ENCODE assay signal across 8 mouse cellular contexts in the genomic region with DNA sequence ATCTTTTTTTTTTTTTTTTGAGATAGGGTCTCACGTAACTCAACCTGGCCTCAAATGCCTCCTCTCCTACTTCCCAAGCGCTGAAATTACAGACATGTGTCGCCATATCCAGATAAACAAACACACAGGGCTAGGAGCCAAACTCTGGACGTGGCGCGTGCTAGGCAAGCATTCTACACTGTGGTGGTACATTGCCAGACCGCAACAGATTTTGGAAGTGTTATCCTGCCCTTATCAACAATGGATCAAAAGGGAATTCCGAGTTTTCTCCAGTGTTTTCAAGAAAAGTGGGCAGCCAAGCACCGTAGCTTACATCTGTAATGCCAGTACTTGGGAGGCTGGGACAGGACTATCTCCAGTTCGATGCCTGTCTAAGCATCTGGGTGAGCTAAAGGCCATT. TPM values are rescaled to one million over a fixed set of nuclear protein-coding genes. Genes with fewer than 3 reads are reported as not detected.
DNase-seq lines count a peak whose midpoint lies in the region; ATAC-seq lines count a peak whose summit lies in the region.

No protein-coding gene starts in this region.

- 25% methylated on average over 10 of the region's 10 CpGs for WGBS in lung, embryonic 16.5 days
- WGBS in limb, embryonic 10.5 days = 43% methylated on average over 10 of the region's 10 CpGs
- 36% methylated on average over 10 of the region's 10 CpGs for WGBS in stomach, embryonic 14.5 days

- H3K4me3 ChIP-seq in lung, embryonic 16.5 days (ENCODE audit: low read length) = peak overlapping the region; percentile 81
- H3K4me3 ChIP-seq in limb, embryonic 10.5 days = peak overlapping the region; percentile 68
- H3K4me3 ChIP-seq in stomach, embryonic 14.5 days (ENCODE audit: low read depth, low read length) = peak overlapping the region; percentile 68

- H3K4me2 ChIP-seq in lung, embryonic 16.5 days (ENCODE audit: low read depth, low read length) = peak overlapping the region; percentile 84
- H3K4me2 ChIP-seq in stomach, embryonic 14.5 days (replicated peaks; ENCODE audit: low read depth, low read length) = peak overlapping the region; percentile 87

- H3K36me3 ChIP-seq in lung, embryonic 16.5 days (ENCODE audit: control insufficient read depth, insufficient read depth, low read length) = no peaks in the 10 kb centered on the region
- H3K36me3 ChIP-seq in limb, embryonic 10.5 days = peaks cover 20% of the 10 kb centered on the region
- 0 out of 2 replicates have a peak, but pooled peaks cover 4% of the 10 kb centered on the region for H3K36me3 ChIP-seq in stomach, embryonic 14.5 days (ENCODE audit: control insufficient read depth, insufficient read depth, low read length)

- H3K27ac ChIP-seq in lung, embryonic 16.5 days (ENCODE audit: low read length) = no peak overlapping the region
- H3K27ac ChIP-seq in limb, embryonic 10.5 days = no peak overlapping the region
- no peak overlapping the region for H3K27ac ChIP-seq in stomach, embryonic 14.5 days (ENCODE audit: low read length)

- H3K4me1 ChIP-seq in lung, embryonic 16.5 days (replicated peaks; ENCODE audit: control insufficient read depth, insufficient read depth, low read length) = peaks cover 15% of the 10 kb centered on the region
- peaks cover 21% of the 10 kb centered on the region for H3K4me1 ChIP-seq in limb, embryonic 10.5 days
- H3K4me1 ChIP-seq in stomach, embryonic 14.5 days (ENCODE audit: control insufficient read depth, insufficient read depth, low read length) = peaks cover 8% of the 10 kb centered on the region; the same call in 1 of the 2 replicates

- no peaks in the 10 kb centered on the region for H3K9me3 ChIP-seq in lung, embryonic 16.5 days (ENCODE audit: control insufficient read depth, low read length)
- no peaks in the 10 kb centered on the region for H3K9me3 ChIP-seq in limb, embryonic 10.5 days (replicated peaks)
- no peaks in the 10 kb centered on the region for H3K9me3 ChIP-seq in stomach, embryonic 14.5 days (ENCODE audit: control insufficient read depth, low read depth, low read length)

- H3K27me3 ChIP-seq in lung, embryonic 16.5 days (ENCODE audit: control insufficient read depth, insufficient read depth, low read depth, low read length) = no peaks in the 10 kb centered on the region
- H3K27me3 ChIP-seq in limb, embryonic 10.5 days (ENCODE audit: low read depth, poor library complexity, severe bottlenecking) = no peaks in the 10 kb centered on the region
- H3K27me3 ChIP-seq in stomach, embryonic 14.5 days (ENCODE audit: control insufficient read depth, insufficient read depth, low read length) = no peaks in the 10 kb centered on the region

- DNase-seq in adrenal gland, postnatal 10 days = peak; percentile 50
- DNase-seq in adrenal gland, postnatal 36 days = no peak
- no peak for DNase-seq in lung, postnatal 4 days
- no peak for DNase-seq in limb, embryonic 10.5 days (ENCODE audit: low spot score)
- no peak for DNase-seq in ovary, adult 18-20 months (ENCODE audit: low spot score)

- peak overlapping the region; percentile 82 for H3K9ac ChIP-seq in lung, embryonic 16.5 days (ENCODE audit: low read length)
- peak overlapping the region; percentile 64 for H3K9ac ChIP-seq in stomach, embryonic 14.5 days (replicated peaks; ENCODE audit: low read depth, low read length)

- ATAC-seq in lung, embryonic 16.5 days (ENCODE audit: low read depth) = no peak
- ATAC-seq in stomach, embryonic 14.5 days (ENCODE audit: insufficient number of reproducible peaks, insufficient read depth, low FRiP score, low read depth) = no peak
- no peak for ATAC-seq in megakaryocyte progenitor cell, adult 5-6 weeks (replicated peaks; ENCODE audit: poor library complexity)

RNA-seq across cellular contexts. Expression of gene Bckdha, which starts 1.0 kb away (rescaled TPM):
- 100 to 1,000 TPM; 251 to 252 TPM for total RNA-seq in adrenal gland, postnatal 10 days (2021)
- total RNA-seq in adrenal gland, postnatal 36 days (2021) = 100 to 1,000 TPM; 176 to 245 TPM
- 64.6 and 67.6 TPM in 2 replicates for polyA plus RNA-seq in lung, embryonic 16.5 days (2015; fragmentation: Nextera tagmentation; extraction: Ambion mirVana)
- polyA plus RNA-seq in limb, embryonic 10.5 days (2016; fragmentation: Nextera tagmentation; extraction: Ambion mirVana) = 63.0 and 66.4 TPM in 2 replicates
- 48.6 and 52.2 TPM in 2 replicates for polyA plus RNA-seq in stomach, embryonic 14.5 days (2014; fragmentation: Nextera tagmentation; extraction: Ambion mirVana)
- total RNA-seq in megakaryocyte progenitor cell, adult 5-6 weeks (2015) = 37.6 and 46.7 TPM in 2 replicates
- 48.6 and 52.0 TPM in 2 replicates for total RNA-seq in megakaryocyte progenitor cell, adult 5-6 weeks (2017)

RNA-seq across cellular contexts. Expression of gene Exosc5, which starts 1.2 kb away (rescaled TPM):
- 10 to 100 TPM; 45.3 to 50.6 TPM for total RNA-seq in adrenal gland, postnatal 10 days (2021)
- total RNA-seq in adrenal gland, postnatal 36 days (2021) = 10 to 100 TPM; 39.6 to 54.0 TPM
- polyA plus RNA-seq in lung, embryonic 16.5 days (2015; fragmentation: Nextera tagmentation; extraction: Ambion mirVana) = 70.6 and 71.2 TPM in 2 replicates
- polyA plus RNA-seq in limb, embryonic 10.5 days (2016; fragmentation: Nextera tagmentation; extraction: Ambion mirVana) = 88.3 and 109 TPM in 2 replicates
- polyA plus RNA-seq in stomach, embryonic 14.5 days (2014; fragmentation: Nextera tagmentation; extraction: Ambion mirVana) = 72.9 and 83.0 TPM in 2 replicates
- 80.7 and 84.9 TPM in 2 replicates for total RNA-seq in megakaryocyte progenitor cell, adult 5-6 weeks (2015)
- 55.6 and 71.8 TPM in 2 replicates for total RNA-seq in megakaryocyte progenitor cell, adult 5-6 weeks (2017)

RNA-seq across cellular contexts. Expression of gene Tmem91, which starts 17.2 kb away (rescaled TPM):
- total RNA-seq in adrenal gland, postnatal 10 days (2021) = 1 to 10 TPM in 1 of 2 experiments, under 1 TPM in 1; 0.90 to 1.9 TPM
- not detected for total RNA-seq in adrenal gland, postnatal 36 days (2021)
- 3.6 and 3.9 TPM in 2 replicates for polyA plus RNA-seq in lung, embryonic 16.5 days (2015; fragmentation: Nextera tagmentation; extraction: Ambion mirVana)
- polyA plus RNA-seq in limb, embryonic 10.5 days (2016; fragmentation: Nextera tagmentation; extraction: Ambion mirVana) = 2.9 and 3.4 TPM in 2 replicates
- 4.2 and 5.9 TPM in 2 replicates for polyA plus RNA-seq in stomach, embryonic 14.5 days (2014; fragmentation: Nextera tagmentation; extraction: Ambion mirVana)
- total RNA-seq in megakaryocyte progenitor cell, adult 5-6 weeks (2015) = 0.69 and 1.0 TPM in 2 replicates
- not detected in 2 replicates for total RNA-seq in megakaryocyte progenitor cell, adult 5-6 weeks (2017)

RNA-seq across cellular contexts. Expression of gene B9d2, which starts 22.8 kb away (rescaled TPM):
- 10 to 100 TPM; 15.7 to 19.0 TPM for total RNA-seq in adrenal gland, postnatal 10 days (2021)
- total RNA-seq in adrenal gland, postnatal 36 days (2021) = 10 to 100 TPM; 15.3 to 18.0 TPM
- 33.1 and 35.8 TPM in 2 replicates for polyA plus RNA-seq in lung, embryonic 16.5 days (2015; fragmentation: Nextera tagmentation; extraction: Ambion mirVana)
- 33.0 and 37.7 TPM in 2 replicates for polyA plus RNA-seq in limb, embryonic 10.5 days (2016; fragmentation: Nextera tagmentation; extraction: Ambion mirVana)
- 29.7 and 31.5 TPM in 2 replicates for polyA plus RNA-seq in stomach, embryonic 14.5 days (2014; fragmentation: Nextera tagmentation; extraction: Ambion mirVana)
- 34.4 and 38.7 TPM in 2 replicates for total RNA-seq in megakaryocyte progenitor cell, adult 5-6 weeks (2015)
- total RNA-seq in megakaryocyte progenitor cell, adult 5-6 weeks (2017) = 38.2 and 39.8 TPM in 2 replicates

RNA-seq across cellular contexts. Expression of gene Tgfb1, which starts 29.0 kb away (rescaled TPM):
- total RNA-seq in adrenal gland, postnatal 10 days (2021) = 10 to 100 TPM; 48.7 to 49.6 TPM
- 10 to 100 TPM; 35.5 to 48.9 TPM for total RNA-seq in adrenal gland, postnatal 36 days (2021)
- polyA plus RNA-seq in lung, embryonic 16.5 days (2015; fragmentation: Nextera tagmentation; extraction: Ambion mirVana) = 3.1 and 3.4 TPM in 2 replicates
- polyA plus RNA-seq in limb, embryonic 10.5 days (2016; fragmentation: Nextera tagmentation; extraction: Ambion mirVana) = 1.4 and 1.6 TPM in 2 replicates
- polyA plus RNA-seq in stomach, embryonic 14.5 days (2014; fragmentation: Nextera tagmentation; extraction: Ambion mirVana) = 3.6 and 3.7 TPM in 2 replicates
- total RNA-seq in megakaryocyte progenitor cell, adult 5-6 weeks (2015) = 237 and 286 TPM in 2 replicates
- total RNA-seq in megakaryocyte progenitor cell, adult 5-6 weeks (2017) = 35.7 and 35.8 TPM in 2 replicates
